Mouse (Mus musculus) NIH3T3 (cell line): ENCODE results near the gene Miip.
A peak's percentile ranks its signal among the peaks of the same experiment; 100 is the strongest.
"Not testable (repeated sequence)": the region's sequence is repeated elsewhere in the genome, so short reads cannot be mapped to it uniquely, and the experiment has no call there.

Source experiments
- DNase-seq: peaks from one replicate; pipeline ENCODE4 v3.0.0-alpha.2; 2012; ENCODE audit warnings: low read depth

Gene Miip

GRCm38 (mm10) chr4:147869238-147869637, 622 bp upstream of the Miip start:
- no peak for DNase-seq

DNA sequence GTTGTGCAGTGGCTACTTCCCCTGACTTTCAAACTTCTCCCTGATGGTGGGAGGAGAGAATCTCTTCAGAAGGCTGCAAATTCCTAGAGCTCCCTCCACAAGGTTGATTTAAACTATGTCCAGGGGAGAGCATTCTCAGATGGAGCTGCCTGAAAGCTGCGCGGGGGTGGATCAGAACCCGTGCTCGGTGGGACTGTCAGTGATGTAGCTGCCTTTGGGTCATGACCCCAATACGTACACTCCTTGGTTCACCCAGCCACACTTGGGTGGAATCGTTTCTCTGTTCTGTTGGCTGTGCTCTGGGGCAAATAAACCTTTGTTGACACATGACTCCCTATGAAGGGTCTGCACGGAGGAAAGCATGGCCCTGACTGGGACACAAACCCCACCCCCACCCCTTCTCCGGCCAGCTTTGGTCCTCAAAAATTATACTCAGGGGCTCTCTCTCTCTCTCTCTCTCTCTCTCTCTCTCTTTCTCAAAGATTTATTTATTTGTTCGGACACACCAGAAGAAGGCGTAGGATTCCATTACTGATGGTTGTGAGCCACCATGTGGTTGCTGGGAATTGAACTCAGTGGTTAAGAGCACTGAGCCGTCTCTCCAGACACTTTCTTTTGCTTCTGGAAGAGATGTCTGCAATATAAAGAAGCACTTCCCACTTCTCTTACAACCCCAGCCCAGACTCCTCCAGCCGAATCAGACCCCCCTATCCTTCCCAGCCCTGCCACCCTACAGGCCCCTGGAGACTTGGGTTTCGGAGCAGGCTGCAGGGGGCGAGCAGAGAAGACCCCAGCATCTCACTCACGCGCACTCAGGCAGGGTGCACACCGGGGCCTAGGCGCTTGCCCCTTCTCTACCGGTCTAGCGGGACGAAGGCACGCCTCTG, 810 bp downstream of the Miip start:
- DNase-seq = peak; percentile 51

GRCm38 (mm10) chr4:147866793-147867192, 1.8 kb downstream of the Miip start:
- DNase-seq = peak; percentile 27

- no peak for DNase-seq
Measured at GRCm38 (mm10) chr4:147866056-147866455, 2.6 kb downstream of the Miip start.

DNA sequence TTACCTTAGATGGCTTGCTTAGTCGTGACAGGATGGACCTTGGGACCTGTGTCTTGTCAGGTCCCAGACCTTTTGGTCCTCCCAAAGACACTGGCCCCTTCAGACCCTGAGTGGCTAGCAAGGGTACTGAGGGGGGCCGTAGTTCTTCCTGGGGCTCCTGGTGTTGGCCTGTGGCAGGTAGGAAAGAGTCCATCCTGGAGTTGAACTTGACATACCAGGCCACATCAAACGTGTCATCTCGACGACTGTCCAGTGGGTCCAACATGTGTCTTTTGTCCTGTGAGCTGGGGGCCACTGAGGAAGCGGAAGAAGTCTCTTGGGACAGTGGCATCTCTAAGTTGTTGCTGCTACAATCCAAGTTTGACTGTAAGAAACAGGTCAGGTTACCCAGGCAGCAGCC, 3.0 kb downstream of the Miip start:
- DNase-seq = no peak

- no peak for DNase-seq
Measured at GRCm38 (mm10) chr4:147862051-147862450, 6.6 kb downstream of the Miip start.

DNA sequence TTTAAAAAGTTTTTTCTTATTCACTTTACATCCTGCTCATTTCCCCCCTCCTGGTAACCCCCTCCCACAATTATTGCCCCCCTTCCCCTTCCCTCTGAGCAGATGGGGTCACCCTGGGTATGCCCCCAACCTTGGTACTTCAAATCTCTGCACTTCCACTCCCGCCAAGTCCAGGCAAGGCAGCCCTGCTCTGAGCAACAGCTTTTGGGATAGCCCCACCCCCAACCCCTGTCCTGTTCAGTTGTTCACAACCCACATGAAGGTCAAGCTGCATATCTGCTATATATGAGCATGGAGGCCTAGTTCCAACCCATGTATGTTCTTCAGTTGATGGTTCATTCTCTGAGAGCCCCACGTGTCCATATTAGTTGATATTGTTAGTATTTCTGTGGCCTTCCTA, 17.8 kb downstream of the Miip start:
- no peak for DNase-seq

DNA sequence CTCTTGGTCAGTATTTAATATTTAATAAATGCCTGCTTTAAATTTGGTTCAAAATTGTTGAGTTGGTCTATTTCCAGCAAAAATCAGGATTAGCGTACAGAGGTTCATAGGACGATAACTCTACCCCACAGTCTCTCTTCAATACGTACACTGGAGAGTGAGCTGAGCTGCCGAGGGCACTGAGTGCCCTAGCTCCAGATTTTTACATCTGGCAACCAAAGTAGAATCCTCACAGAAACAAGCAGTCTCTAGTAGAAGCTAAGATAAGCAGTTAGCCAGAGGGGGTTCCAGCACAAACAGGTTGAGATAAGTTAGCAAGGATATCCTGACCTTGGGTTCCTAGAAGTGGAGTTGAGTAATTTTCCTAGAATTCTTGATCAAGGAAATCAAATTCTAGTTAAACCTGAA, 20.0 kb downstream of the Miip start:
- DNase-seq = no peak

DNA sequence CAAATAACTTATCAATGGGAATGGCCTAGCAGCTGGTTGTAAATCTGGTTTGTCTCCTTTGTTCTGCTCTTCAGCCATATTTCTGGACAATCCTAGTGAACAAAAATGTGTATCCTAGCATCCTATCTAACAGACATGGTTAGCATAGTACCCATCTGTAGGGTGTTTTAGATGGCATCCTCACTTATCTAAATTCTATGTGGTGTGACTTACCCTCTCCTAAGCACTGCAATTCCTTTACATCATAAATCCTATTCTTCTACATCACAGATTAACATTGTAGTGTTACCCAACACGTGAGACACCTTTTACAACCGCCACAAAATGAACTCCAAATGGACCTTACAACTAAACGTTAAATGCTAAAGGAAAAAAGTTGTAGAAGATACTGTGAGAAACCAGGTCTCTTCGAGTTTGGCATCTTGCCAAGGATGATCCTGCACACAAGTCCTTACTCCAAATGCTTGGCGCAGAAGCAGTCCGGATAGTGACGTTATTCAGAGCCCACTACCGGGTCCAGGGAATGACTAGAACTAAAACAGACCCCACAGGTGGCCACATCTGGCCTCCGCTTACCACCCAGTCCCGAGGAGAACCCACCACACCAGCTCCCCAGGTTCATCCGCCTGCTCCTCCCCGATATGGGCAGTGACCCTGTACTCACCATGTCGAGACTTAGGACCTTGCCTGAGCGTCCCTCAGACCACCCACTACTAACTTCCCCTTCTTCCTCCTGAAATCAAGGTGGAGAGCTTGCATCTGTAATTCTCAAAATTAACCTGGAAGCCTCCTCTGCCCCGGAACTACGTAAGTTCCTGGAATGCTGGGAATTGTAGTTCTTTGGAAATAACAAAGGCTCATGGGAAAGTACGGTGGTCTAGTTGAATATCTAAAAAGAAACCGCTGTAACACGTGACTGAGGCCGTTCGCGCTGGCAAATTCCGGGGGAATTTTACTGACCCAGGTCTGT, 20.7 kb downstream of the Miip start, which contains the start of gene Zfp933:
Zfp933 (minus strand) TSS at position 753 of the 970 bp plus-strand sequence.
- peak; percentile 87 for DNase-seq

DNA sequence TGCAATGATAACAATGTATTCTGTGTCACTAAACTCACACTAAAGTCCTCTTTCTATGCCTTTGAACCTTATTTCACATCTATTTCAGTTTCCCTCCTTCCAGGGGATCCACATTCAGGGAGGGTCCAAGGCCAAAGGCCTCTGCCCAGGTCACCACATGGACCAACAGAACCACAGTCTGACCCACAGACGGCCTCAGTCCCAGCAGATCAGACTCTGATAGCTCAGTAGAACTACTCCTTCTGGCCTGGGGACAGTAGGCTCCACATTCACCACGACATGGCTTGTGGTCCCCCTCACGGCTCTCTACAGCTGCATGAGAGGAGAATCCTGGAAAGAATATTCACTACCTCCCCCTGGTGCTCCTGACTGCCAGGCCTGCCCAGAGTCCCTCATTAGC, 25.7 kb downstream of the Miip start:
- DNase-seq = no peak

GRCm38 (mm10) chr4:147839282-147839681, 29.3 kb downstream of the Miip start:
- DNase-seq = not testable (repeated sequence)

DNA sequence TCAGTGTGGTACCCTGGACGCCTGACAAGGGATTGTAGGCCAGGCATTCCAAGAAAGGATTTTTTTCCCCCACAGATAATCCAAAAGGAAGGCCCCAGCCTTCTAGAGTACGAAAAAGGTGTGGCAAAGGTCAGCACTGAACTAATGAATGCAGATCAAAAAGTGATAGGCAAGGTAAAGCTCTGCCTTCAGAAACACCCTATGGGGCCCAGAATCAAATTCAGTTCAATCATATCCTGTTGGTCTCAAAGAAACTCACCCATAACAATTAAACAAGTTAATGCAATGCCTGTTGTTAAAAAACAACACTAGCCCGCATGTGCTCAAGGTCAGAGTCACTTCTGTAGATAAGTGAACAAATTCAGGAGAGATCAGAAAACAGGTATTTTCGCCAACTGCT, 44.2 kb downstream of the Miip start:
- no peak for DNase-seq

GRCm38 (mm10) chr4:147821414-147821813, 47.2 kb downstream of the Miip start:
- DNase-seq = not testable (repeated sequence)

- DNase-seq = not testable (repeated sequence)
Measured at GRCm38 (mm10) chr4:147819659-147820058, 49.0 kb downstream of the Miip start.

DNA sequence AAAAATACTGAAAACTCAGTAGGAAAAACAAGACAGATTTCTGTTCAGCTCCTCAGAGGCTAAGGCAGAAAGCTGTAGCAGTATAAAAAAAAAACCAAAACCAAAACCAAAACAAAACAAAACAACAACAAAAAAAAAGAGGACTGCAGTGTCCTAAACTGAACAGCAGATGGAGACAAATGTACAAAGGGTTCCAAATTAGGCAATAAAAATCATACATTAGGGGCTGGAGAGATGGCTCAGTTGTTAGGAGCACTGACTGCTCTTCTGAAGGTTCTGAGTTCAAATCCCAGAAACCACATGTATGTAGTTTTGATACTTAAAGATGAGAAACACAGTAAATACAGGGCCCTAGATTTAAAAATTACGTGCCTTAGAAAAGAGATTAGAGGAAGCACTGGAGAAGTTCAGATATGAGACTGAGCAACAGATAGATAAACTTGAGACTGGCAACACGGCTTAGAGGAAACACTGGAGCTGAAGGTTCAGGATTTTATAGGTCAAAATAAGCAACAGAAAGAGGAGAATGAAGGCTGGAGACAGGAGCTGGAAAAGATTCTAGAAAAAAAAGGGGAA, 53.9 kb downstream of the Miip start:
- DNase-seq = peak; percentile 56

DNA sequence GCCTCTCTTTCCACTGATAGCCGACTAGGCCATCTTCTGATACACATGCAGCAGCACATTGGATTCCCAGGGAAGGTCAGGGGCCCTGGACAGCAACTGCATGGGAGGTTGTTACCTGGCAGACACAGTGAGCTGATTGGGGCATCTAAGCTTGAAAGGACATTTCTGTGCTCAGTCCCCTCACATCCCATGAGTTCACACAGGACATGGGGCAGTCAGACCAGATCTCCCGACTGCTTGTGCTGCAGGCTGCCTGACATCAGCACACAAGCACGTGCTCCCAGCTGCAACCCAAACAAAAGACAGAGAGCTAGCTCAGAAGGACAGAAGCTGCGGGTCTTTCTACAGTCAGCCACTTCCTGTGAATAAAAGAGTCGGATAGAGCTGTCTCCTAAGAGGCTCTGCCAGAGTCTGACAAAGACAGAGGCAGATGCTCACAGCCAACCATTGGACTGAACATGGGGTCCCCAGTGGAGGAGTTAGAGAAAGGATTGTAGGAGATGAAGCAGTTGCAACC, 55.3 kb downstream of the Miip start:
- DNase-seq = no peak
